Mouse (Mus musculus): Measurements from ENCODE around the gene Cntnap1. TPM values are rescaled to one million over a fixed set of nuclear protein-coding genes. Genes with fewer than 3 reads are reported as not detected.

The Cntnap1 gene
- total RNA-seq, 2 experiments from 2014 or later: 1.7 to 2.4 TPM

GRCm38 (mm10) chr11:101234124-101234523 lies 63.8 kb downstream of the Cntnap1 start:
- no peak for DNase-seq (ENCODE audit: low spot score)
- intact Hi-C loops (cut with DNase I): no loop called here

DNA sequence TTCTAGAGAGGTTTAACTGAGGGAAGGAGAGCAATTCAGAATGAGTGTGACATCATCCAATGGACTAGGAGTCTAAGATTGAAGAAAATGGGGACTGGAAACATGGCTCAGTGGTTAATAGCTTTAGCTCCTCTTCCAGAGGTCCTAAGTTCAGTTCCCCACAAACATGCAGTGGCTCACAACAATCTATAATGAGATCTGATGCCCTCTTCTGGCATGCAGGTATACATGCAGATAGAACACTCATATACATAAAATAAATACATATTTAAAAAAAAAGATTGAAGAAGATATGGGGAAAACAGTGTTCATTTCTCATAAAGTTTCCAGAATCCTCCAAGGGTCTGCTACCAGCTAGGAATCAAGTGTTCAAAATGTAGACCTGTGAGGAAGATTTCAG lies 65.1 kb downstream of the Cntnap1 start:
- intact Hi-C loops (cut with DNase I): no loop called here
- DNase-seq (ENCODE audit: low spot score): no peak

- intact Hi-C loops (cut with DNase I): no loop called here
- no peak for DNase-seq (ENCODE audit: low spot score)
These were observed 66.5 kb downstream of the Cntnap1 start for GRCm38 (mm10) chr11:101236782-101237181.

- no peak for DNase-seq (ENCODE audit: low spot score)
These were observed 67.8 kb downstream of the Cntnap1 start for GRCm38 (mm10) chr11:101238071-101238647.

More at GRCm38 (mm10) chr11:101238071-101238647, 67.8 kb downstream of the Cntnap1 start:
- intact Hi-C loops (cut with DNase I): no loop called here

Small RNA genes within 50 kb of the gene (microRNA-seq; reads per million reads assigned to microRNA genes)
- gene Gm27626: not detected

Other genes with a start within 250 kb of the Cntnap1 start
- gene Stat3, start 231.0 kb upstream of the Cntnap1 start, total RNA-seq (2021): 100 to 1,000 TPM in 1 of 2 experiments, 10 to 100 TPM in 1; 91.3 to 119 TPM
- gene Cavin1, start 199.6 kb upstream of the Cntnap1 start, total RNA-seq (2021): 100 to 1,000 TPM; 275 to 277 TPM
- 10 to 100 TPM; 84.7 to 87.3 TPM for gene Atp6v0a1, start 161.1 kb upstream of the Cntnap1 start, total RNA-seq (2021)
- 1 to 10 TPM; 8.0 to 8.7 TPM for gene Naglu, start 100.5 kb upstream of the Cntnap1 start, total RNA-seq (2021)
- gene Hsd17b1, start 92.1 kb upstream of the Cntnap1 start, total RNA-seq (2021): under 1 TPM; 0.55 to 0.64 TPM
- gene Coasy, start 88.0 kb upstream of the Cntnap1 start, total RNA-seq (2021): 10 to 100 TPM; 15.8 to 17.1 TPM
- 10 to 100 TPM; 19.1 to 21.4 TPM for gene Mlx, start 83.2 kb upstream of the Cntnap1 start, total RNA-seq (2021)
- 1 to 10 TPM; 3.1 TPM for gene Psmc3ip, start 75.1 kb upstream of the Cntnap1 start, total RNA-seq (2021)
- 10 to 100 TPM; 34.0 to 35.5 TPM for gene Retreg3, start 50.6 kb upstream of the Cntnap1 start, total RNA-seq (2021)
- 10 to 100 TPM; 24.4 to 27.3 TPM for gene Tubg1, start 50.6 kb upstream of the Cntnap1 start, total RNA-seq (2021)
- 1 to 10 TPM; 2.5 to 3.9 TPM for gene Tubg2, start 14.6 kb upstream of the Cntnap1 start, total RNA-seq (2021)
- gene Plekhh3, start 828 bp downstream of the Cntnap1 start, total RNA-seq (2021): 10 to 100 TPM; 24.5 to 28.5 TPM
- gene Ccr10, start 4.9 kb downstream of the Cntnap1 start, total RNA-seq (2021): under 1 TPM in 1 of 2 experiments, not detected in 1; 0.14 TPM
- 10 to 100 TPM; 26.0 to 30.4 TPM for gene Ezh1, start 55.9 kb downstream of the Cntnap1 start, total RNA-seq (2021)
- 100 to 1,000 TPM in 1 of 2 experiments, 10 to 100 TPM in 1; 80.9 to 123 TPM for gene Ramp2, start 75.5 kb downstream of the Cntnap1 start, total RNA-seq (2021)
- gene Vps25, start 83.2 kb downstream of the Cntnap1 start, total RNA-seq (2021): 10 to 100 TPM; 78.2 to 85.0 TPM
- gene Wnk4, start 90.0 kb downstream of the Cntnap1 start, total RNA-seq (2021): 10 to 100 TPM in 1 of 2 experiments, 1 to 10 TPM in 1; 9.6 to 14.6 TPM
- gene Cntd1, start 108.5 kb downstream of the Cntnap1 start, total RNA-seq (2021): under 1 TPM; 0.10 to 0.28 TPM
- 10 to 100 TPM; 89.0 to 96.9 TPM for gene Coa3, start 108.6 kb downstream of the Cntnap1 start, total RNA-seq (2021)
- gene Becn1, start 131.8 kb downstream of the Cntnap1 start, total RNA-seq (2021): 100 to 1,000 TPM in 1 of 2 experiments, 10 to 100 TPM in 1; 92.8 to 102 TPM
- 10 to 100 TPM; 80.6 to 88.8 TPM for gene Psme3, start 145.7 kb downstream of the Cntnap1 start, total RNA-seq (2021)
- gene Aoc2, start 154.5 kb downstream of the Cntnap1 start, total RNA-seq (2021): 1 to 10 TPM; 1.8 to 2.2 TPM
- gene Aoc3, start 160.1 kb downstream of the Cntnap1 start, total RNA-seq (2021): 10 to 100 TPM; 13.9 to 18.5 TPM
- not detected for gene G6pc, start 197.0 kb downstream of the Cntnap1 start, total RNA-seq (2021)
- gene Aarsd1, start 247.1 kb downstream of the Cntnap1 start, total RNA-seq (2021): 10 to 100 TPM; 20.7 to 22.8 TPM

Data from heart, postnatal 25 days (tissue).